Mouse (Mus musculus): ENCODE measurements around the gene Cse1l. TPM values are rescaled to one million over a fixed set of nuclear protein-coding genes. Genes with fewer than 3 reads are reported as not detected.

Gene Cse1l
- total RNA-seq (2023), result 10 to 100 TPM; 38.0 to 39.7 TPM

GRCm38 (mm10) chr2:166905711-166906522 is at the start of gene Cse1l:
Cse1l (plus strand) TSS chr2:166906040.

Other genes starting within 250 kb of the Cse1l start
- 100 to 1,000 TPM; 171 to 190 TPM for gene Prex1, start 192.2 kb upstream of the Cse1l start, total RNA-seq (2023)
- 1 to 10 TPM; 2.0 to 3.8 TPM for gene Trp53rkb, start 113.5 kb upstream of the Cse1l start, total RNA-seq (2023)
- gene Arfgef2, start 100.5 kb upstream of the Cse1l start, total RNA-seq (2023), result 10 to 100 TPM; 34.8 to 35.7 TPM
- gene Stau1, start 90.3 kb downstream of the Cse1l start, total RNA-seq (2023), result 10 to 100 TPM; 35.4 to 42.7 TPM
- gene Ddx27, start 109.2 kb downstream of the Cse1l start, total RNA-seq (2023), result 10 to 100 TPM; 26.4 to 31.0 TPM
- 10 to 100 TPM; 68.9 to 75.3 TPM for gene Znfx1, start 157.0 kb downstream of the Cse1l start, total RNA-seq (2023)

Data from neutrophil, adult 83 days (primary cell).